Mouse (Mus musculus) gastrocnemius, adult 2 months (tissue): Measurements from ENCODE around the gene Astn2. TPM values are rescaled to one million over a fixed set of nuclear protein-coding genes. Genes with fewer than 3 reads are reported as not detected.

ENCODE experiments used
- DNase-seq: peaks from one replicate; pipeline ENCODE4 v3.0.0; 2022
- H3K27ac ChIP-seq: fragments of 200-600 bp; 2 replicates; pipeline ENCODE4 v1.8.1; 2022; ENCODE audit warnings: mild to moderate bottlenecking
- H3K4me3 ChIP-seq: fragments of 200-600 bp; 2 replicates; pipeline ENCODE4 v1.8.1; 2022; ENCODE audit warnings: mild to moderate bottlenecking, moderate library complexity
- CTCF ChIP-seq: fragments of 200-600 bp; IDR thresholded peaks from 2 replicates; pipeline ENCODE4 v1.8.1; 2022; ENCODE audit warnings: antibody characterized with exemption, mild to moderate bottlenecking, moderate library complexity
- intact Hi-C: fragments of 180-260 bp; cut with DNase I; formaldehyde crosslinking; loops from one replicate; pipeline ENCODE4 v1.15.1; 2025
- long read RNA-seq, 2 experiments: library from polyadenylated mRNA; stranded (forward); transcript quantifications; one replicate each; pipeline ENCODE4 v2.0.0; 2021
- total RNA-seq, 2 experiments: library from RNA; stranded (reverse); gene quantifications; 2 replicates each; pipeline ENCODE4 v1.2.3; 2021

Astn2 gene
- 1 to 10 TPM in 1 of 2 experiments, under 1 TPM in 1; 0.61 to 1.0 TPM for total RNA-seq
- long read RNA-seq, experiment 1, partial matches to known transcripts = 0 of 2 reads
- long read RNA-seq, experiment 1, other reads (novel, unspliced or antisense) = 2 of 2 reads
- long read RNA-seq, experiment 2, partial matches to known transcripts = 0 of 3 reads
- long read RNA-seq, experiment 2, other reads (novel, unspliced or antisense) = 3 of 3 reads

DNA sequence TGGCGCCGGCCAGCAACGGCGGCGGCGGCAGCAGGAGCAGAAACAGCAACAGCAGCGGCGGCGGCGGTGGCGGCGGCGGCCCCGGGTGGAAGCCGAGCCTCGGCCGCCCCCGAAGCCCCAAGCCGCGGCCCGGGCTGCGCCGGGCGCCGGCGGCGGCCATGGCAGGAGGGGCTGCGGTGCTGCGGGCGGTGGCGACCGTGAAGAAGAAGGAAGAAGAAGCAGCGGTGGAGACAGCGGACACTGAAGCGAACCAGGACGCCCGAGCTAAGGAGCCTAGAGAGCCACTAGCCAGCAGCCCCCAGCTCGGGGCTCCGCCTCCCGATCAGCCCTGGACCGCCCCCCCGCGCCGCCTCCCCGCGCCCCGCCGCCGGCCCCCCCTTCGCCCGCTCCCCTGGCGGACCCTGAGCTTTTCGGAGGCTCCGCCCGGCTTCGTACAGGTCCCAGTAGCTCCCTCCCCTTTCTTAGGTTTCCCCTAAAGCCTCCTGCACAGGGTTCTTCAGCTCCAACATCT lies at the start of gene Astn2:
Gene Astn2, minus strand, starts transcription at position 411 of the 511 bp plus-strand sequence.
- no peak within 1 kb of the TSS for H3K27ac ChIP-seq
- H3K4me3 ChIP-seq = peak within 1 kb of the TSS; percentile 72
- intact Hi-C loops = no loop called here
- TF ChIP-seq CTCF = no peak
- DNase-seq = peak; percentile 24

DNA sequence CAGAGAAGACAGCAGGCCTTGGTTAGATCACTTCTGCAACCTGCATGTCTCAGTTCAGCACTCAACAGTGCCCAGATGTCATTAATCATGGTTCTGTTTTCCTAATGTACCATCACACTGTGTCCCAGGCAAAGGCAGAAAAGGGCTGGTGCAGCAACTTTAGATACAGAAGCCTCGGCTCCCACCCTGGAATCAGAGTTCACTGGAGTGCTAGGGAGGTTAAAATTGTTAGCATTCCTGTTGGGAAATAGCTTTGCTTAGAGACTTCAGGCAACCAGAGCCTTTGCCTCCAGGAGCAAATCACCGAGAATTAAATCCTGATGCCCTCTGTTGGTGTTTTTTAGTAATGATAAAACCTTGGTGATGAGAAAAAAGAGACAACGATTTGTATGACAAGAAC lies 45.7 kb upstream of the Astn2 start:
- no peak overlapping the region for H3K4me3 ChIP-seq
- no peak overlapping the region for H3K27ac ChIP-seq
- DNase-seq = no peak
- TF ChIP-seq CTCF = no peak
- intact Hi-C loops = no loop called here

DNA sequence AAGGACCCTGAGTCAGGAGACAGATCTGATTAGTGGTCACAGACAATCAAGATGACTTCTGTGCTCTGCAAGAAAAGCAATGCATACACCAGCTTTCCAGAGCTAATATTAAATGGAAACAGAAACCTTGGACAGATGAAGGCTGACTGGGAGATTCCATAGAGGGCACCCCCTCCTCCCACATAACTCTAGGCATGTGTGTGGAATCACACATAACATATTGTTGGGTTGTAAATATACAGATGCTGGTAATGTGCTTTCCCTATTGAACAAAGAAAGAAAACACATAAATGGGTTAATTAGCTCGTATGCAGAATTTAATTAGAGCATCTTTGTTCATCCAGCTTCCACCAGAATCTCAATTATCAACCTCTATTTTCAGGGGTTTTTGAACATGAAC lies 26.8 kb upstream of the Astn2 start:
- intact Hi-C loops = no loop called here
- Histone ChIP-seq H3K27ac (no peak overlapping the region), H3K4me3 (no peak overlapping the region)
- DNase-seq = no peak
- no peak for TF ChIP-seq CTCF

DNA sequence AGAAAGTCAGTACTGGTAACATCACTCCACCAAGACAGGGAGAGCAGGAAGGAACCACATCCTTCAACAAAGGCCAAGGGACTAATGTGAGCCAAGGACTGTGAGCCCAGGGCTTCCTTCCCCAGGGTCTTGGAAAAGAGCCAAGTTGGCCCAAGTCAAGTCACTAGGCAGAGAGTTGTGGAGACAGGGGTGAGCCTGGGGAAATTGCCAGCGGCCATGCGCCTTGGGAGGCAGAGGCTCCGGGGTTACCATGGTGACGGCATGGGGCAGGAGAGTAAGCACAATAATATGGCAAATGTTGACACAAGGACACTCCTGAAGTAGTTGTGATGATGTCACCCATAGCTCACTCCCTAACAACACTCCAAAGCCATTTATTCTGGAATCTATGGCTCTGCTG lies 21.4 kb upstream of the Astn2 start:
- Histone ChIP-seq H3K4me3 (no peak overlapping the region), H3K27ac (no peak overlapping the region)
- TF ChIP-seq CTCF = no peak
- intact Hi-C loops = no loop called here
- peak; percentile 63 for DNase-seq

DNA sequence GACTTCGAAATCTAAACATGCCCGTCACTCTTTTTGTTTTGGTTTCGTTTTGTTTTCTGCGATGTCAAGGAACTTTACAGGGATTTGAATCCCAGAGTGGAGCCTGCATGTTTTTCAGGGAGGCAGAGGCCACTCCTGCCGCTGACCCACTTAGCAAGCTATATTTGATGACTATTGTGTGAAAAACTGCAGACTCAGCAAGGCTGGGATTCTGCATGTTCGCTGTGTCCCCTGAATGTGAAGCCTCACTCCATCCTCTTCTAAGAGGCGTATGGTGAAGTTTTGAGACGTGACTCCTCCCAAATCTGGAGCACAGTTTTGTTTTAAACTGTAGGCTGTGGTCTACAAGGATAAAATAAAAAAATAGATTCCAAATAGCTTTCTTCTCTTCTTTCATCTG lies 10.4 kb upstream of the Astn2 start:
- intact Hi-C loops = no loop called here
- no peak for DNase-seq
- no peak for TF ChIP-seq CTCF
- no peak overlapping the region for H3K4me3 ChIP-seq
- H3K27ac ChIP-seq = no peak overlapping the region

DNA sequence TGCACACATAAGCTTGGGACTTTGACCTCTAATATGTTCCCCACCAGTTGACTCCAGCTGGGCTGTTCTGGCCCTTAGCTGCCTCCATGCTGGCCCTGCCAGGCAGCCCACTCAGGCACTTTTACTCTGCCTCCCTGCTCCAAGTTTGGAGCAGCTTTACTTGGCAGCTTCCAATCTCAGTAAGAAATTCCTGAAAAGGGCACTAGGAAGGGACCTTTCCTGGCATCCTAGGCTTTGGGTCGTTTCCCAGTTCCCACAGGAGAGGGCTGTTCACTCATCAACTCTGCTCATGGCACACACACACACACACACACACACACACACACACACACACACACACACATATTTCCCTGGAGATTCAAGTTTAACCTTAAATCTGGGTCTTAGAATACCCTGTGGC lies 675 bp upstream of the Astn2 start:
- H3K4me3 ChIP-seq = no peak overlapping the region
- no peak for DNase-seq
- no peak for TF ChIP-seq CTCF
- intact Hi-C loops = no loop called here
- H3K27ac ChIP-seq = no peak overlapping the region

DNA sequence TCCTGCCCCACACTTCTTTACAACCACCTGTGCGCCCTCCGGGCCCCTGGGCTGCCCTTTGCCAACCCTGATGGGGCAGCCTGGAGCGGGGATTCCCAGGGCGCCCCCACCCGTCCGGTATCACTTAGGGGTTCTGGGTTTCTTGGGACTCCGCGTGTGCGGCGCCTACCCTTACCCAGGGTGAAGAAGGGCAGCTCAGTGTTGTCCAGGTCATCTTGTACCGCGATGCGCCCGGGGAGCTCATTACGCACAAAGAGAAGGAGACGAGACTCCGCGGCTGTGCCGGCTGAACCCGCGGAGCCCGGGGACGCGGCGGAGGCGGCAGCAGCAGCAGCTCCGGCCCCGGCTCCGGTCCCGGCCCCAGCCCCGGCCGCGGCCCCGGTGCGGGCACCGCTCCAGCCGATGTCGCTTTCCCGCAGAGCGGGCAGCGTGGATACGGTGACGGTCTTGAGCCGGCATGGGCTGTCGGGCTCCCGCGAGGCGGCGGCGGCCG lies 657 bp downstream of the Astn2 start:
- TF ChIP-seq CTCF = no peak
- Histone ChIP-seq H3K4me3 (peak overlapping the region; percentile 72), H3K27ac (no peak overlapping the region)
- DNase-seq = peak; percentile 32
- intact Hi-C loops = no loop called here

DNA sequence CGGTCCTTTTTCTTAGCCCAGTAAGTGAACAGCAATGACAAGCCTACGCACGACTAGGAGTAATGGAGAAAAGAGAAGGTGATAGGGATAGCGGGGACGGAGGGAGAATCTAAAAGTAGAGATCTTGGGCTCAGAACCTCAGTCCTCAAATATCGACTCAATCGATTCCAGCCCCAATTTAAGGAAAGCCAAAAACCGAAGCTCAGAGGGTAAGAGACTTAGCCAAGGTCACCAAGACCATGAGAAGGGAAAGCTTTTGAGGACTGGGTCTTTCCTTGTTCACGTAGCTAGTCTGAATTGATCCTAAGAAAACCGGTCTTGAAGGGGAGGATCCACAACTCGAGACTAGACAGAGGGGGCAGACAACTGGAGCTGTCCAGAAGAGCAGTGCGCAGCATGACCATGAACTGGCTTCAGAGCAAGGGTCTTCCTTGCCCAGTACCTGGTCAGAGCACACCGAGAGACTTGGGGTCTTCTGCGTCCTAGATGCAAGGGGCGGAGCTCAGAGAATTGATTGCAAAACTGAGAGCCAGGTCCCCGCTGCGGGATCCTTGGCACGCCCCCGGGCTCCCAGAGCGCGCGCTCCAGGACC lies 1.2 kb downstream of the Astn2 start:
- intact Hi-C loops = no loop called here
- peak overlapping the region; percentile 72 for H3K4me3 ChIP-seq
- no peak for TF ChIP-seq CTCF
- no peak for DNase-seq
- no peak overlapping the region for H3K27ac ChIP-seq

DNA sequence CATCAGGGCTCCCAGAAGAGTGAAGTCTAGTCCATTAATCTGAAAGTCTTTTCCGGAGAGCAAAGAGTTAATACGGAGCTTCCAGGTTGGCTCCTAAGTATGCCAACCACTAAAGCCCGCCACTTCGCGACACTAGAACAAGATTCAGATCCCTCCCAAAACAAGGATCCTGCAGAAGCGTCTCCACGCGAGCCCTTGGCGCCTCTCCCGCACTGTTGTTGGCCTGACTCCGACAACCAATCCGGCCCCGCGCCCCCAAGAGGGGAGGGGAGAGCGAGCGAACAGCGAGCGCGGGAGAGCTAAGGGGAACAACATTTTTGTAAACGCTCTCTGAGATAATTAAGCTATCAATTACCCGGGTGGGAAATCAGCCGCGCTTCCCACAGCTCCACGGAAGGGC lies 1.8 kb downstream of the Astn2 start:
- Histone ChIP-seq H3K4me3 (peak overlapping the region; percentile 72), H3K27ac (no peak overlapping the region)
- TF ChIP-seq CTCF = no peak
- intact Hi-C loops = no loop called here
- peak; percentile 25 for DNase-seq

DNA sequence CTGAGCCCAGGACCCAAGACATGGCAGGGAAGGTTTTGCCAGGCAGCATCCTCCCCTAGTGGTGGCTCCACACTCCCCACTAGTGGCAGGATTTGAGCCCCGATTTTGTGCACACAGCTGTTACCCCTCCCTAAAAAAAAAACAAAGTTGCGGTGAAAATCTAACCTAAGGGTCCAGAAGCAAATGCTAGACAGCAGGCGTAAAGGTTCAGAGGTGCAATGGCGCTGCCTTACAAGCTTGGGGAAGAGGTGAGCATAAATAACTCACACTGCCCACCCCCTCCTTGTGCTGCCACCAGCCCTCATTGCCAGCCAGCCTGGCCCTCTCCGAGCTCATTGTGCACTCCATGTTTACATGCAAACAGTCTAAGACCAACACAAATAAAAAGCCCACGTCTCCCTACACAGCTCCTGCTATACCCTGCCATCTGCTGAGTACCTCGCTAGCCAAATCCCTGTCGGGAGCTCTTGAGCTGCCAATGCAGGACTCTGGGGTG lies 3.2 kb downstream of the Astn2 start:
- H3K27ac ChIP-seq = no peak overlapping the region
- TF ChIP-seq CTCF = peak; percentile 30
- H3K4me3 ChIP-seq = no peak overlapping the region
- no peak for DNase-seq
- intact Hi-C loops = no loop called here

DNA sequence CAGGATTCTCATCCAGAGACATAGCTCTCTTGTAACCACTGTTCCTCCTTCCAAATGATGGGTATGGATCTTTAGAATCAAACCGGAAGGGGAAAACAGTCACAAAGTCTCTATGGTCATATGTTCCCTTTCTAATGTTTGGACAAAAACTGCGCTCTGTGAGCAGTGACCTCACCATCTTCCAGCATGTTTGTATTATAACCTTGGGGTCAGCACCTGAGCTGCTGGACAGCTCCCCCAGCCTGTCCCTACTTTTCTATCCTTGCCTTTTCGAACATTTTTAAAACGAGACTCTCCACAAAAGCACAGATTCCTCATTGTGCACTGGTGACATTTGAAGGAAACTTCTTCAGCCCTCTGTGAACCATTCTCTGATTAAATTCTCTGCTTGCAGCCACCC lies 5.3 kb downstream of the Astn2 start:
- DNase-seq = no peak
- H3K4me3 ChIP-seq = no peak overlapping the region
- no peak overlapping the region for H3K27ac ChIP-seq
- TF ChIP-seq CTCF = no peak
- intact Hi-C loops = no loop called here

DNA sequence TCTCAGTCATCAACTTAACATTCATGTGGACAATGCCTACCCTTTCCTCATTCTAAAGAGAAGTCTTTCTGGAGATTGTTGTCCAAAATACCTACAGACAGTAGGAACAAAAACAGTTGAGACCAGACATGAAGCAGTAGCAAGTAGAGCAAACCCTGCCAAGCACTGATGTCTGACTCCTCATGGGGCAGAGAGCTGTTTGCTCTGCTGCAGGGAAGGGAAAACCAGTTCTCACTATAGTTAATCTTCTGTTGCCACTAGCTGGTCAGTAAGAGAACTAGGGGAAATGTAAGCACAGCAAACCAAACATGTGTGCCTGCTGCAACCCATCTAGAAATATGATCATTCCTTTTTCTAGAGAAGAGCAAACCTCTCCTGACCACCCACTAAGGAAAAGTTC lies 7.2 kb downstream of the Astn2 start:
- TF ChIP-seq CTCF = no peak
- intact Hi-C loops = no loop called here
- no peak overlapping the region for H3K27ac ChIP-seq
- DNase-seq = no peak
- H3K4me3 ChIP-seq = no peak overlapping the region

DNA sequence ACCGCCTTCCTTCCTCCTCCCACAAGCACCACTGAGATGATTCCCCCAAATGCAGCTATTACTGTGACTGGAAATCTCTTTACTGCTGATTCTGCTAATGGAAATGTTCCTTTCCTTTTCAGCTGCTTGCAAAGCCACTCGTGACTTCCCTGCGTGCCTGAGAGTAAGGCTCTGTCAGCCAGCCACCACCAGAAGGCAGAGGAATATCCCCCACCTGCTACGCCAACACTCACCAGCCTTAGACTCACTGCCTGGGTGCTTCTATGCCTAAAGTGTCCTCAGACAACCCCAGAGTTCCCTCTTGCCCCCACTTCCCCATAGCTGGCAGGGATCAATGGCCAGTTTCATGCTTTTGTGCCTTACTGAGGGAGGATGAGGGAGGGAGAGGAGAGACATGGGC lies 11.1 kb downstream of the Astn2 start:
- DNase-seq = no peak
- Histone ChIP-seq H3K27ac (no peak overlapping the region), H3K4me3 (no peak overlapping the region)
- TF ChIP-seq CTCF = no peak
- intact Hi-C loops = no loop called here

DNA sequence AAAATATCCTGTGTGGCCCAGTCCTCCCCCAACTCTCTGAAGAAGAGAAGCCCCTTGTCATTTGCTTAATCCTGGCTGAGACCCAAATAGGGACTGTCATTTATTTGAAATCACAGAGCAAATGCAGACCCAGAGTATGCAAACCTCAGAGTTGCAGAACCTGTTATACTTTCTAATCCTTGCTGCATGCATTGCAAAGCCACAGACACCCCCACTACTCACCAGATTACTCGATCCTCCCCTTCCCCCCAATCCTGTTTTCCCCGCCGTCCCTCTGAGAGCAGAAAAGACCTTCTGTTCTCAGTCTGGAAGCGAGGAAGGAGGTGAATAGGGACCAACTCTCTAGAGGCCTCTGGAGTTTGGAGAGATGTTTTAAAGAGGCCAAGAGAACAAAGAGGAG lies 13.9 kb downstream of the Astn2 start:
- no peak for TF ChIP-seq CTCF

More for the DNA sequence above, 13.9 kb downstream of the Astn2 start:
- intact Hi-C loops = no loop called here
- no peak overlapping the region for H3K27ac ChIP-seq
- DNase-seq = no peak
- no peak overlapping the region for H3K4me3 ChIP-seq
